Mouse (Mus musculus) bone marrow macrophage, adult 2 months (primary cell): ENCODE data around the gene Ube4a. TPM values are rescaled to one million over a fixed set of nuclear protein-coding genes. Genes with fewer than 3 reads are reported as not detected.

Experiments
- H3K27ac ChIP-seq: 2 replicates; pipeline ENCODE4 v1.5.1; 2012; ENCODE audit warnings: low read depth, low read length; ENCODE audit not compliant: insufficient read depth
- H3K4me1 ChIP-seq: 2 replicates; pipeline ENCODE4 v1.6.1; 2012; ENCODE audit warnings: low read length; ENCODE audit not compliant: control insufficient read depth, insufficient read depth
- H3K4me3 ChIP-seq: 2 replicates; pipeline ENCODE4 v1.5.1; 2012; ENCODE audit warnings: mild to moderate bottlenecking, low read length, moderate library complexity; ENCODE audit not compliant: insufficient read depth
- CTCF ChIP-seq: IDR thresholded peaks from 2 replicates; pipeline ENCODE4 v1.5.1; 2012; ENCODE audit warnings: low read depth, mild to moderate bottlenecking, low read length, moderate library complexity
- POLR2A ChIP-seq: IDR thresholded peaks from 2 replicates; pipeline ENCODE4 v1.6.1; 2012; ENCODE audit warnings: mild to moderate bottlenecking, low read depth, low read length, borderline replicate concordance
- polyA plus RNA-seq: library from polyadenylated mRNA; stranded (reverse); fragments of >200 nt; gene quantifications from 2 replicates; pipeline ENCODE4 v1.2.4, GENCODE M21; 2012; ENCODE audit not compliant: missing spikeins, insufficient read depth, insufficient read length

Ube4a gene
- polyA plus RNA-seq, 1 experiment = 48.0 TPM

DNA sequence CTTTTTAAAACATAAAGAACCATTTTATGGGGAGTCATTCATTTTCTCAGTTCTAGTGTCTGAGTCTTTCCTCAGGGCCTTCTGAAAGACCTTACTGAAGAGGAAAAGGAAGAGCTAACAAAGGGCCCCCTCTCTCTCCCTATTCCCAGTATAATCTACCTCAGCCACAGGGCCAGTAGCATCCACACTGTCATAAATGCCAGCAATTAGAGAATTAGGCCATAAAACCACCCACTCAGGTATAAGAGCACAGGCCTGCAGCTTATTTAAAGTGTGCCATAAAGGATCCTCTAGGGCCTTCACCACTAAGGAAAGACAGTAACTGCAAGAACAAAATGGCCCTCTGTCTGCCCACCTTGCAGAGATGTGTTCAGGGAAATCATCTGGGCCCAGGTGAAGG, 91.2 kb downstream of the Ube4a start:
- no peak for TF ChIP-seq CTCF
- TF ChIP-seq POLR2A = no peak
- Histone ChIP-seq H3K4me3 (no peak overlapping the region), H3K4me1 (peaks cover 10% of the 10 kb centered on the region)

GRCm38 (mm10) chr9:44873665-44874064, 91.7 kb downstream of the Ube4a start:
- no peak overlapping the region for H3K4me3 ChIP-seq
- H3K27ac ChIP-seq = no peak overlapping the region
- no peak for TF ChIP-seq POLR2A
- TF ChIP-seq CTCF = no peak
- H3K4me1 ChIP-seq = peaks cover 7% of the 10 kb centered on the region

More for the DNA sequence above, 91.2 kb downstream of the Ube4a start:
- H3K27ac ChIP-seq = no peak overlapping the region

Other genes starting within 250 kb of the Ube4a start
- gene Phldb1, start 230.4 kb downstream of the Ube4a start, polyA plus RNA-seq = 4.3 and 4.4 TPM in 2 replicates
- gene Arcn1, start 197.8 kb downstream of the Ube4a start, polyA plus RNA-seq = 79.8 and 86.7 TPM in 2 replicates
- gene Ift46, start 197.7 kb downstream of the Ube4a start, polyA plus RNA-seq = 75.1 and 86.7 TPM in 2 replicates
- gene Tmem25, start 166.3 kb downstream of the Ube4a start, polyA plus RNA-seq = 1.4 and 1.9 TPM in 2 replicates
- gene Ttc36, start 162.5 kb downstream of the Ube4a start, polyA plus RNA-seq = not detected in 2 replicates
- 31.6 and 32.2 TPM in 2 replicates for gene Kmt2a, start 84.3 kb downstream of the Ube4a start, polyA plus RNA-seq
- 311 and 441 TPM in 2 replicates for gene Atp5l, start 44.9 kb downstream of the Ube4a start, polyA plus RNA-seq
- not detected in 2 replicates for gene Cd3g, start 14.8 kb upstream of the Ube4a start, polyA plus RNA-seq
- gene Cd3d, start 16.2 kb upstream of the Ube4a start, polyA plus RNA-seq = not detected in 2 replicates
- not detected in 2 replicates for gene Cd3e, start 44.0 kb upstream of the Ube4a start, polyA plus RNA-seq
- gene Mpzl2, start 74.2 kb upstream of the Ube4a start, polyA plus RNA-seq = not detected in 2 replicates
- 0.73 and 1.1 TPM in 2 replicates for gene Mpzl3, start 89.6 kb upstream of the Ube4a start, polyA plus RNA-seq
- gene Jaml, start 113.6 kb upstream of the Ube4a start, polyA plus RNA-seq = 12.1 and 16.3 TPM in 2 replicates
- 0.23 TPM in 1 of 2 replicates, not detected in the other for gene Scn2b, start 152.2 kb upstream of the Ube4a start, polyA plus RNA-seq
- gene Scn4b, start 172.8 kb upstream of the Ube4a start, polyA plus RNA-seq = 0.11 TPM in 1 of 2 replicates, not detected in the other
- gene BC049352, start 216.4 kb upstream of the Ube4a start, polyA plus RNA-seq = 2.6 and 3.7 TPM in 2 replicates
- gene Tmprss4, start 238.5 kb upstream of the Ube4a start, polyA plus RNA-seq = 2.0 and 2.2 TPM in 2 replicates